Mouse (Mus musculus): ENCODE measurements around the gene Stard3nl. TPM values are rescaled to one million over a fixed set of nuclear protein-coding genes. Genes with fewer than 3 reads are reported as not detected.

Stard3nl gene
- total and polyA plus RNA-seq, 3 experiments: 2.3 to 17.0 (median 11.7) TPM

GRCm38 (mm10) chr13:19407953-19408352 is 12.4 kb upstream of the Stard3nl start:
- DNase-seq (ENCODE audit: low spot score) (no peak), ATAC-seq (ENCODE audit: extremely low read depth, insufficient number of reproducible peaks, low FRiP score, poor library complexity, severe bottlenecking) (no peak)
- TF ChIP-seq GATA2 (IDR thresholded peaks at IDR 0.05; ENCODE audit: borderline replicate concordance, low read depth, low read length) (no peak), CTCF (IDR thresholded peaks at IDR 0.05; ENCODE audit: low read depth, low read length) (no peak), POLR2AphosphoS5 (IDR thresholded peaks at IDR 0.05; ENCODE audit: insufficient replicate concordance, low read depth, low read length) (no peak)

GRCm38 (mm10) chr13:19404623-19405022 is 9.0 kb upstream of the Stard3nl start:
- Histone ChIP-seq H3K36me3 (replicated peaks) (no peaks in the 10 kb centered on the region), H3K4me3 (ENCODE audit: low read depth, low read length) (no peak overlapping the region), H3K4me1 (ENCODE audit: insufficient read depth, low read depth, low read length) (no peaks in the 10 kb centered on the region), H3K27me3 (ENCODE audit: insufficient read depth, low read length) (no peaks in the 10 kb centered on the region; the same call in 1 of the 2 replicates), H3K9me3 (replicated peaks) (no peaks in the 10 kb centered on the region)
- TF ChIP-seq POLR2AphosphoS5 (IDR thresholded peaks at IDR 0.05; ENCODE audit: insufficient replicate concordance, low read depth, low read length) (no peak), GATA1 (IDR thresholded peaks at IDR 0.05; ENCODE audit: borderline replicate concordance, low read length) (no peak), CTCF (IDR thresholded peaks at IDR 0.05; ENCODE audit: low read depth, low read length) (no peak), GATA2 (IDR thresholded peaks at IDR 0.05; ENCODE audit: borderline replicate concordance, low read depth, low read length) (no peak), TAL1 (conservative IDR thresholded peaks at IDR 0.05; ENCODE audit: low read depth, low read length) (no peak)
- no peak for ATAC-seq (ENCODE audit: extremely low read depth, insufficient number of reproducible peaks, low FRiP score, poor library complexity, severe bottlenecking)
- DNase-seq (ENCODE audit: low spot score): no peak

More at GRCm38 (mm10) chr13:19407953-19408352, 12.4 kb upstream of the Stard3nl start:
- peaks cover 6% of the 10 kb centered on the region for H3K27me3 ChIP-seq (ENCODE audit: insufficient read depth, low read length)
- no peaks in the 10 kb centered on the region for H3K4me1 ChIP-seq (ENCODE audit: insufficient read depth, low read depth, low read length)
- no peaks in the 10 kb centered on the region for H3K36me3 ChIP-seq (replicated peaks)
- H3K4me3 ChIP-seq (ENCODE audit: low read depth, low read length): no peak overlapping the region
- H3K9me3 ChIP-seq (replicated peaks): no peaks in the 10 kb centered on the region

DNA sequence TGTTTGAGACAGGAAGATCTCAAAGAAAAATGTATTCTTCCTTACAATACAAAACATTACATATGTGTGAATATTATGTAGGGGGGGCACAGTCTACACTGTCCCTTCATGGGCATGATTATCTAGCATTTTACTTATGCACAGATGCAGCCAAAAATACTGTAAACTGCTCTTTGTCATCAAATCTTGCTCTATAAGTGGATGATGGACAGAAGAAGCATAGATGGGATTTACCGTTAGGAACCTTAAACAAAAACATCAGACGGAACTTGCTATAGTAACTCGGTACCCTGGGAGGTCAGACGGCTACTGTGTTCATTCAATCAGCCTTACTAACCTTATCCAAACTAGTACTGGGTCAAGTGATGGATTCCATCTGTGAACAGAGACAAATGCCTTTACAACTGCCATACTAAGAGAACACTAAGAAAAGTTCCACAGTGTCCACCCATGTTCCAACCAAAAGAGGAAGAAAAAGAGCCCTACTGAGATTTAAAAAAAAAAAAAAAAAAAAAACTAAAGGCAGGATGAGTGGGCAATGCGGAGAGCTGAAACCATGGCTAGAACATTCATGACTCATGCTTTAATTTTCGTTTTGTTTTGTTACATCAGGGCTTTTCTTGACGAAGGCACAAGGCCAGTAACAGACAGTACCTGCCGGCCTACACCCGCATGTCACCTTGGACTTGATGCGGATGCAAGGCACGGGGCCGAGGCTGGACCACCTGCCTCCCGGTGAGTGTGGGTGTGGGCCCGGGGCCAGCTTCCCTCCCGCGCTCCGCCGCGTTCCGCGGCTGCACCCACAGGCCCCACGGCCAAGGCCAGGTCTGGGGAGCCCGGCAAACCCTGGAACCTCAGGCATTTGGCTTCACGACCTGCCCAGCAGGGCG is 552 bp downstream of the Stard3nl start:
- Histone ChIP-seq H3K9me3 (replicated peaks) (no peaks in the 10 kb centered on the region), H3K36me3 (replicated peaks) (peaks cover 14% of the 10 kb centered on the region), H3K4me3 (ENCODE audit: low read depth, low read length) (peak overlapping the region; percentile 92), H3K27me3 (ENCODE audit: insufficient read depth, low read length) (no peaks in the 10 kb centered on the region), H3K4me1 (ENCODE audit: insufficient read depth, low read depth, low read length) (peaks cover 11% of the 10 kb centered on the region)
- ATAC-seq (ENCODE audit: extremely low read depth, insufficient number of reproducible peaks, low FRiP score, poor library complexity, severe bottlenecking): no peak
- TF ChIP-seq TAL1 (conservative IDR thresholded peaks at IDR 0.05; ENCODE audit: low read depth, low read length): no peak
- TF ChIP-seq GATA1 (IDR thresholded peaks at IDR 0.05; ENCODE audit: borderline replicate concordance, low read length): no peak
- no peak for TF ChIP-seq GATA2 (IDR thresholded peaks at IDR 0.05; ENCODE audit: borderline replicate concordance, low read depth, low read length)
- no peak for TF ChIP-seq CTCF (IDR thresholded peaks at IDR 0.05; ENCODE audit: low read depth, low read length)
- TF ChIP-seq POLR2AphosphoS5 (IDR thresholded peaks at IDR 0.05; ENCODE audit: insufficient replicate concordance, low read depth, low read length): no peak
- DNase-seq (ENCODE audit: low spot score): no peak

GRCm38 (mm10) chr13:19394171-19394570 is 1.4 kb downstream of the Stard3nl start:
- peaks cover 20% of the 10 kb centered on the region for H3K36me3 ChIP-seq (replicated peaks)
- no peak overlapping the region for H3K4me3 ChIP-seq (ENCODE audit: low read depth, low read length)
- no peak for DNase-seq (ENCODE audit: low spot score)
- H3K27me3 ChIP-seq (ENCODE audit: insufficient read depth, low read length): no peaks in the 10 kb centered on the region
- no peaks in the 10 kb centered on the region for H3K9me3 ChIP-seq (replicated peaks)
- no peak for TF ChIP-seq GATA1 (IDR thresholded peaks at IDR 0.05; ENCODE audit: borderline replicate concordance, low read length)
- TF ChIP-seq CTCF (IDR thresholded peaks at IDR 0.05; ENCODE audit: low read depth, low read length): no peak
- TF ChIP-seq GATA2 (IDR thresholded peaks at IDR 0.05; ENCODE audit: borderline replicate concordance, low read depth, low read length): no peak
- TF ChIP-seq TAL1 (conservative IDR thresholded peaks at IDR 0.05; ENCODE audit: low read depth, low read length): no peak
- no peak for TF ChIP-seq POLR2AphosphoS5 (IDR thresholded peaks at IDR 0.05; ENCODE audit: insufficient replicate concordance, low read depth, low read length)
- no peak for ATAC-seq (ENCODE audit: extremely low read depth, insufficient number of reproducible peaks, low FRiP score, poor library complexity, severe bottlenecking)
- H3K4me1 ChIP-seq (ENCODE audit: insufficient read depth, low read depth, low read length): peaks cover 11% of the 10 kb centered on the region

GRCm38 (mm10) chr13:19393731-19394130 is 1.9 kb downstream of the Stard3nl start:
- Histone ChIP-seq H3K9me3 (replicated peaks) (no peaks in the 10 kb centered on the region), H3K36me3 (replicated peaks) (peaks cover 21% of the 10 kb centered on the region), H3K27me3 (ENCODE audit: insufficient read depth, low read length) (no peaks in the 10 kb centered on the region), H3K4me3 (ENCODE audit: low read depth, low read length) (no peak overlapping the region), H3K4me1 (ENCODE audit: insufficient read depth, low read depth, low read length) (peaks cover 10% of the 10 kb centered on the region)
- DNase-seq (ENCODE audit: low spot score) (no peak), ATAC-seq (ENCODE audit: extremely low read depth, insufficient number of reproducible peaks, low FRiP score, poor library complexity, severe bottlenecking) (no peak)
- TF ChIP-seq CTCF (IDR thresholded peaks at IDR 0.05; ENCODE audit: low read depth, low read length) (no peak), TAL1 (conservative IDR thresholded peaks at IDR 0.05; ENCODE audit: low read depth, low read length) (no peak), GATA1 (IDR thresholded peaks at IDR 0.05; ENCODE audit: borderline replicate concordance, low read length) (no peak), POLR2AphosphoS5 (IDR thresholded peaks at IDR 0.05; ENCODE audit: insufficient replicate concordance, low read depth, low read length) (no peak)

GRCm38 (mm10) chr13:19391608-19392007 is 4.0 kb downstream of the Stard3nl start:
- peaks cover 9% of the 10 kb centered on the region for H3K4me1 ChIP-seq (ENCODE audit: insufficient read depth, low read depth, low read length)
- TF ChIP-seq POLR2AphosphoS5 (IDR thresholded peaks at IDR 0.05; ENCODE audit: insufficient replicate concordance, low read depth, low read length) (no peak), CTCF (IDR thresholded peaks at IDR 0.05; ENCODE audit: low read depth, low read length) (no peak), GATA2 (IDR thresholded peaks at IDR 0.05; ENCODE audit: borderline replicate concordance, low read depth, low read length) (no peak), GATA1 (IDR thresholded peaks at IDR 0.05; ENCODE audit: borderline replicate concordance, low read length) (no peak), TAL1 (conservative IDR thresholded peaks at IDR 0.05; ENCODE audit: low read depth, low read length) (no peak)
- no peaks in the 10 kb centered on the region for H3K9me3 ChIP-seq (replicated peaks)
- peaks cover 21% of the 10 kb centered on the region for H3K36me3 ChIP-seq (replicated peaks)
- H3K4me3 ChIP-seq (ENCODE audit: low read depth, low read length): no peak overlapping the region
- DNase-seq (ENCODE audit: low spot score): no peak
- ATAC-seq (ENCODE audit: extremely low read depth, insufficient number of reproducible peaks, low FRiP score, poor library complexity, severe bottlenecking): no peak
- H3K27me3 ChIP-seq (ENCODE audit: insufficient read depth, low read length): no peaks in the 10 kb centered on the region
